Mouse (Mus musculus) MEL (cell line): ENCODE data around the gene Tmie. TPM values are rescaled to one million over a fixed set of nuclear protein-coding genes. Genes with fewer than 3 reads are reported as not detected.

Source experiments
- DNase-seq: peaks from one replicate; pipeline ENCODE4 v3.0.0; 2011; ENCODE audit warnings: low read depth, low spot score
- H3K27ac ChIP-seq: 2 replicates; pipeline ENCODE4 v1.5.1; 2012; ENCODE audit warnings: low read depth, mild to moderate bottlenecking, control low read depth, low read length, moderate library complexity; ENCODE audit not compliant: control insufficient read depth
- H3K27me3 ChIP-seq, 2 experiments: fragments of 150-350 bp in 1 of 2; sonication (generic) in 1 of 2; 2 replicates each; pipeline ENCODE4 v1.6.1; 2012; ENCODE audit warnings: low read length in 2 of 2, mild to moderate bottlenecking in 2 of 2, improper control_type of control experiment in 1 of 2, moderate library complexity in 1 of 2; ENCODE audit not compliant: insufficient read depth in 2 of 2, control insufficient read depth in 1 of 2
- H3K36me3 ChIP-seq, 2 experiments: 2 replicates each; pipeline ENCODE4 v1.6.1; 2012 to 2014; ENCODE audit warnings: low read length in 2 of 2, improper control_type of control experiment in 1 of 2, inconsistent platforms in 1 of 2, mild to moderate bottlenecking in 1 of 2; ENCODE audit not compliant: insufficient read depth in 2 of 2, control insufficient read depth in 1 of 2
- H3K4me1 ChIP-seq, 2 experiments: fragments of 150-350 bp in 1 of 2; sonication (generic) in 1 of 2; 2 replicates each; pipeline ENCODE4 v1.6.1; 2012; ENCODE audit warnings: low read length in 2 of 2, improper control_type of control experiment in 1 of 2, mild to moderate bottlenecking in 1 of 2; ENCODE audit not compliant: insufficient read depth in 2 of 2, control insufficient read depth in 1 of 2
- H3K4me3 ChIP-seq, 2 experiments: fragments of 150-350 bp in 1 of 2; sonication (generic) in 1 of 2; 2 replicates each; pipeline ENCODE4 v1.5.1; 2012; ENCODE audit warnings: low read depth in 2 of 2, low read length in 2 of 2, mild to moderate bottlenecking in 2 of 2, moderate library complexity in 2 of 2, control low read depth in 1 of 2, improper control_type of control experiment in 1 of 2; ENCODE audit not compliant: control insufficient read depth in 1 of 2, insufficient read depth in 1 of 2
- H3K79me2 ChIP-seq: 2 replicates; pipeline ENCODE4 v1.6.1; 2012; ENCODE audit warnings: mild to moderate bottlenecking, low read length, moderate library complexity; ENCODE audit not compliant: control insufficient read depth, poor library complexity, insufficient read depth
- H3K9ac ChIP-seq: 2 replicates; pipeline ENCODE4 v1.6.1; 2012; ENCODE audit warnings: low read depth, mild to moderate bottlenecking, control low read depth, low read length, moderate library complexity; ENCODE audit not compliant: control insufficient read depth, poor library complexity, severe bottlenecking
- H3K9me3 ChIP-seq: fragments of 150-350 bp; sonication (generic); replicated peaks from 2 replicates; pipeline ENCODE4 v1.6.1; 2012; ENCODE audit warnings: mild to moderate bottlenecking, low read length, improper control_type of control experiment, moderate library complexity; ENCODE audit not compliant: insufficient read depth
- CHD1 ChIP-seq: IDR thresholded peaks from 2 replicates; pipeline ENCODE4 v1.6.1; 2012; ENCODE audit warnings: low read depth, mild to moderate bottlenecking, inconsistent platforms, low read length, improper control_type of control experiment
- CHD2 ChIP-seq: IDR thresholded peaks from 2 replicates; pipeline ENCODE4 v1.6.1; 2011; ENCODE audit warnings: low read length, improper control_type of control experiment
- E2F4 ChIP-seq: IDR thresholded peaks from 2 replicates; pipeline ENCODE4 v1.6.1; 2011; ENCODE audit warnings: low read depth, low read length, improper control_type of control experiment, borderline replicate concordance
- EP300 ChIP-seq, 2 experiments: IDR thresholded peaks; 2 replicates each; pipeline ENCODE4 v1.6.1; 2011; ENCODE audit warnings: improper control_type of control experiment in 2 of 2, low read length in 2 of 2, low read depth in 1 of 2, mild to moderate bottlenecking in 1 of 2
- GABPA ChIP-seq: IDR thresholded peaks from 2 replicates; pipeline ENCODE4 v1.6.1; 2012; ENCODE audit warnings: low read depth, mild to moderate bottlenecking, inconsistent platforms, low read length, improper control_type of control experiment, moderate library complexity
- GATA1 ChIP-seq: IDR thresholded peaks from 2 replicates; pipeline ENCODE4 v1.6.1; 2011; ENCODE audit warnings: low read depth, low read length, improper control_type of control experiment
- HCFC1 ChIP-seq: IDR thresholded peaks from 2 replicates; pipeline ENCODE4 v1.6.1; 2012; ENCODE audit warnings: low read depth, mild to moderate bottlenecking, inconsistent platforms, low read length, improper control_type of control experiment, moderate library complexity
- MAFK ChIP-seq: IDR thresholded peaks from 2 replicates; pipeline ENCODE4 v1.6.1; 2011; ENCODE audit warnings: low read depth, mild to moderate bottlenecking, low read length, improper control_type of control experiment, borderline replicate concordance
- POLR2AphosphoS2 ChIP-seq: IDR thresholded peaks from 2 replicates; pipeline ENCODE4 v1.6.1; 2011; ENCODE audit warnings: low read length, improper control_type of control experiment
- RAD21 ChIP-seq: IDR thresholded peaks from 2 replicates; pipeline ENCODE4 v1.6.1; 2011; ENCODE audit warnings: mild to moderate bottlenecking, low read depth, low read length, improper control_type of control experiment
- RCOR1 ChIP-seq: IDR thresholded peaks from 2 replicates; pipeline ENCODE4 v1.6.1; 2012; ENCODE audit warnings: low read depth, mild to moderate bottlenecking, inconsistent platforms, low read length, improper control_type of control experiment
- SIN3A ChIP-seq: IDR thresholded peaks from 2 replicates; pipeline ENCODE4 v1.6.1; 2012; ENCODE audit warnings: low read length, improper control_type of control experiment, inconsistent platforms
- SMC3 ChIP-seq: IDR thresholded peaks from 2 replicates; pipeline ENCODE4 v1.6.1; 2011; ENCODE audit warnings: low read depth, low read length, improper control_type of control experiment
- TBP ChIP-seq: IDR thresholded peaks from 2 replicates; pipeline ENCODE4 v1.8.0; 2011; ENCODE audit warnings: low read depth, low read length, improper control_type of control experiment
- TCF12 ChIP-seq: IDR thresholded peaks from 2 replicates; pipeline ENCODE4 v1.6.1; 2014; ENCODE audit warnings: low read depth, mild to moderate bottlenecking, inconsistent platforms, low read length, improper control_type of control experiment, moderate library complexity
- UBTF ChIP-seq: IDR thresholded peaks from 2 replicates; pipeline ENCODE4 v1.6.1; 2012; ENCODE audit warnings: low read depth, mild to moderate bottlenecking, inconsistent platforms, low read length, improper control_type of control experiment, moderate library complexity, borderline replicate concordance; ENCODE audit not compliant: insufficient read depth
- ZKSCAN1 ChIP-seq: IDR thresholded peaks from 2 replicates; pipeline ENCODE4 v1.6.1; 2012; ENCODE audit warnings: low read depth, mild to moderate bottlenecking, inconsistent platforms, low read length, improper control_type of control experiment, moderate library complexity
- ZMIZ1 ChIP-seq: IDR thresholded peaks from 2 replicates; pipeline ENCODE4 v1.6.1; 2012; ENCODE audit warnings: low read depth, mild to moderate bottlenecking, inconsistent platforms, low read length, improper control_type of control experiment, moderate library complexity
- ZNF384 ChIP-seq: IDR thresholded peaks from 2 replicates; pipeline ENCODE4 v1.6.1; 2012; ENCODE audit warnings: low read depth, mild to moderate bottlenecking, inconsistent platforms, low read length, improper control_type of control experiment
- polyA plus RNA-seq, 2 experiments: library from polyadenylated mRNA; stranded (reverse) in 1 of 2; unstranded in 1 of 2; fragments of >175 nt in 1 of 2; fragments of >200 nt in 1 of 2; gene quantifications; 2 replicates each; pipeline versions ENCODE4 v1.2.1 to v1.2.4; 2012; ENCODE audit warnings: low replicate concordance in 2 of 2, low read depth in 1 of 2; ENCODE audit not compliant: insufficient read length in 2 of 2, insufficient read depth in 1 of 2, missing spikeins in 1 of 2
- total RNA-seq: library from RNA; depleted of rRNA; stranded (reverse); fragments of 300-350 nt; gene quantifications from 2 replicates; pipeline ENCODE4 v1.2.3, GENCODE M21; 2012

Gene Tmie
- total and polyA plus RNA-seq, 3 experiments: not detected

GRCm38 (mm10) chr9:110892552-110892951, 12.6 kb upstream of the Tmie start:
- no peak for DNase-seq
- Histone ChIP-seq H3K27me3 (no peaks in the 10 kb centered on the region), H3K27ac (no peak overlapping the region), H3K36me3 (no peaks in the 10 kb centered on the region), H3K9ac (no peak overlapping the region), H3K9me3 (no peaks in the 10 kb centered on the region), H3K79me2 (no peaks in the 10 kb centered on the region)
- no peak for TF ChIP-seq HCFC1
- TF ChIP-seq SIN3A: no peak
- TF ChIP-seq, all 39 proteins: peak for 0
- Histone ChIP-seq H3K4me3 (no peak overlapping the region), H3K4me1 (no peaks in the 10 kb centered on the region)

DNA sequence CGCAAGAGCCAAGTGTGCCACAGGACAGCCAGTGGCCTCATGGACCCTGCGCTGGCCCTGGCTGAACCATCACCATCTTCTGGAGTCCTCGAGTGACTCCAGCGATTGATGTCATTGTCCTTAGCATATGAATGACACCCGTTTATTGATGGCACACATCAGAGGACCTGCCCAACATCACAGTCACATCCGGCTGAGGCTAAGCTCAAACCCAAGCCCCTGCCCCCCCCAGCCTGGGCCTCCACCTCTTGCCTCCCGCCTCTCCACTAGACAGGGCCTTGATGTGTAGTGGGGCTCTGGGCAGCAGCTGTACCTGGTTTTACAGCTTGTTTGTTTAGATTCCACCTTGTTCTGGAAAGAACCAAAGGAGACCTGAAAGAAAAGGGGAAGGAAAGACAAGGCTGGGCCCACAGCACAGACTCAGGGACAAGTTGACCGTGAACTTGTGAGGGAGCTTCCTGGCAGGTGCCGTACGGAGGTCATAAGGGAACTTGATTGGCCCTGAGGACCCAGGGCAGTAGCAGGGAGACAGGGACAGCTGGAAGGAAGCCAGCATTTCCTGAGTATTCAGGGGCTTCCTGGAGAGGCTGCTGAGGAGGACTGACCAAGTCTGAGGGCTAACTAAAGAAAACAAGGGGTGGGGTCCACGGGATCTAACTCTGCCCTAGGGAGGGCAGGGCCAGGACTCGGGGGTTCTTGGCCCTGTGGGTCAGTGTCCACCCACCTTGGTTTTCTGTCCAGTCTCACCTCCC, 11.3 kb upstream of the Tmie start:
- H3K4me1 ChIP-seq: no peaks in the 10 kb centered on the region
- no peaks in the 10 kb centered on the region for H3K79me2 ChIP-seq
- no peaks in the 10 kb centered on the region for H3K27me3 ChIP-seq
- no peaks in the 10 kb centered on the region for H3K36me3 ChIP-seq
- no peak overlapping the region for H3K9ac ChIP-seq
- TF ChIP-seq GABPA: no peak
- no peak for TF ChIP-seq POLR2AphosphoS2
- no peak for TF ChIP-seq ZNF384
- TF ChIP-seq E2F4: no peak
- TF ChIP-seq RCOR1: no peak
- TF ChIP-seq GATA1: no peak
- TF ChIP-seq RAD21: no peak
- no peak for TF ChIP-seq CHD2
- no peak for TF ChIP-seq ZKSCAN1
- no peak for TF ChIP-seq ZMIZ1
- TF ChIP-seq TCF12: no peak
- no peak for TF ChIP-seq CHD1
- no peak for TF ChIP-seq EP300 (IDR thresholded peaks at IDR 0.05; ENCODE audit: low read depth in 1 of 2, low read length in 2 of 2)
- TF ChIP-seq SMC3: no peak
- TF ChIP-seq UBTF: no peak
- no peak for TF ChIP-seq TBP
- no peak for TF ChIP-seq HCFC1
- no peak for TF ChIP-seq MAFK
- no peaks in the 10 kb centered on the region for H3K9me3 ChIP-seq
- H3K27ac ChIP-seq: no peak overlapping the region
- H3K4me3 ChIP-seq: no peak overlapping the region
- DNase-seq: no peak
